Mouse (Mus musculus) lung, postnatal 0 days (tissue): ENCODE results near the gene Lbhd2.

Experiments used
- CTCF ChIP-seq: IDR thresholded peaks from 2 replicates; pipeline ENCODE4 v1.5.1; 2016; ENCODE audit warnings: antibody characterized with exemption, mild to moderate bottlenecking
- EP300 ChIP-seq: IDR thresholded peaks from 2 replicates; pipeline ENCODE4 v1.6.1; 2016; ENCODE audit warnings: antibody characterized with exemption, mild to moderate bottlenecking, control low read depth

DNA sequence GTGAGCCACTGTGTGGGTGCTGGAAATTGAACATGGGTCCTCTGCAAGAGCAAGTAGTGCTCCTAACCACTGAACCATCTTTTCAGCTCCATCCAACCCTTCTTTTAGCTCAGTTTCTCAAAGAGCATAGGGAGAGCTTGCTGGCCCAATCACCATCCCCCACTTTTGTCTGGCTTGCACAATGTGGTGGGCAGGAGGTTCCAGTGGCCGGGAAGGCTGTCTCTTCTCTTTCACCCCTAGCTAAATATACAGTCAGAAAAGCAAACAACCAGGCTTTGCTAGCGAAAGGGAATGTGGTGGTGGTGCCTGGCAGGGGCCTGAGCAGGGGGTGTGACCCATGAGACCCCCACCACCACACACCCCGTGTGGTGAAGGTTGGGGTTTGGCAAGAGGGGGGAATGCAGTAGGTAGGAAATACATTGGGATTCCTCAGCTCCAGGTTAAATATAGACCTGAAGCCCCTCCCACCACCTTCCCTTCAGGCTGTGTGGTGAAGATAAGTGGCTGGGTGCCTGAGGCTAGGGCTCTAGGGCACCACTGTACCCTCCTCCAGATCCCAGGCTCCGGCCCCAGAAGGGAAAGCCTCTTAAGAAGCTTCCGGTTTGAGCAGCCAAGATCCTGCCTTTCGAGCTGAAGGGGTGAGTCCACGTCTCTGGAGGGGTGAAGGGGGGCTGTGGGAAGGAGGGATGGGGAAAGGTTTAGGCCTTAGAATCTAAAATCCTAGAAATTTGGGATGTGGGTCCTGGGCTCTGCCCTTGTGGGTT, 14.5 kb downstream of the Lbhd2 start:
- TF ChIP-seq CTCF (no peak), EP300 (no peak)
